Mouse (Mus musculus) stomach, embryonic 16.5 days (tissue): Measurements from ENCODE around the gene Pld2. TPM values are rescaled to one million over a fixed set of nuclear protein-coding genes. Genes with fewer than 3 reads are reported as not detected.

Experiments used
- ATAC-seq: fragments of 200-750 bp; cut with Nextera tagmentation; 2 replicates; pipeline ENCODE4 v1.8.0; 2017; ENCODE audit warnings: moderate number of reproducible peaks, moderate TSS enrichment; ENCODE audit not compliant: insufficient read depth, low FRiP score
- H3K27ac ChIP-seq: fragments of 300-500 bp; sonication (generic); 2 replicates; pipeline ENCODE4 v1.5.1; 2014; ENCODE audit warnings: low read length
- H3K27me3 ChIP-seq: fragments of 300-500 bp; sonication (generic); 2 replicates; pipeline ENCODE4 v1.6.1; 2014; ENCODE audit warnings: low read length, control low read depth, mixed read lengths; ENCODE audit not compliant: control insufficient read depth, insufficient read depth
- H3K36me3 ChIP-seq: fragments of 300-500 bp; sonication (generic); 2 replicates; pipeline ENCODE4 v1.6.1; 2014; ENCODE audit warnings: low read length; ENCODE audit not compliant: control insufficient read depth, insufficient read depth
- H3K4me1 ChIP-seq: fragments of 300-500 bp; sonication (generic); 2 replicates; pipeline ENCODE4 v1.6.1; 2014; ENCODE audit warnings: low read length, control low read depth, mixed read lengths; ENCODE audit not compliant: control insufficient read depth, insufficient read depth
- H3K4me2 ChIP-seq: fragments of 300-500 bp; sonication (generic); 2 replicates; pipeline ENCODE4 v1.6.1; 2014; ENCODE audit warnings: low read depth, low read length, mixed read lengths
- H3K4me3 ChIP-seq: fragments of 300-500 bp; sonication (generic); replicated peaks from 2 replicates; pipeline ENCODE4 v1.5.1; 2014; ENCODE audit warnings: mild to moderate bottlenecking, low read length
- H3K9ac ChIP-seq: fragments of 300-500 bp; sonication (generic); 2 replicates; pipeline ENCODE4 v1.6.1; 2014; ENCODE audit warnings: low read length
- H3K9me3 ChIP-seq: fragments of 300-500 bp; sonication (generic); replicated peaks from 2 replicates; pipeline ENCODE4 v1.6.1; 2016; ENCODE audit warnings: low read length, control low read depth; ENCODE audit not compliant: control insufficient read depth
- WGBS: fragments of 180-500 bp; shearing (Covaris S2); extraction: QIAGEN DNeasy Blood & Tissue Kit; methylation state at CpG from one replicate; pipeline ENCODE4 v1.1.7; 2014; 5-methylcytosine and 5-hydroxymethylcytosine counted together
- polyA plus RNA-seq: library from polyadenylated mRNA; unstranded; fragments of >200 nt; fragmentation: Nextera tagmentation; extraction: Ambion mirVana; gene quantifications from 2 replicates; pipeline ENCODE4 v1.2.1, GENCODE M21; 2015

The Pld2 gene
- polyA plus RNA-seq, 1 experiment from 2014 or later, result 17.8 TPM

- no peak overlapping the region for H3K9ac ChIP-seq
- no peak overlapping the region for H3K4me2 ChIP-seq
- H3K36me3 ChIP-seq, result no peaks in the 10 kb centered on the region
- 61% methylated on average over 2 of the region's 2 CpGs for WGBS
- no peak overlapping the region for H3K4me3 ChIP-seq
- H3K27me3 ChIP-seq, result no peaks in the 10 kb centered on the region
- no peaks in the 10 kb centered on the region for H3K9me3 ChIP-seq
- ATAC-seq, result no peak
- H3K4me1 ChIP-seq, result peaks cover 4% of the 10 kb centered on the region; the same call in 1 of the 2 replicates
- no peak overlapping the region for H3K27ac ChIP-seq
These were observed 28.6 kb upstream of the Pld2 start for GRCm38 (mm10) chr11:70511242-70511641.

- Histone ChIP-seq H3K27ac (no peak overlapping the region), H3K9ac (no peak overlapping the region), H3K4me3 (no peak overlapping the region), H3K36me3 (no peaks in the 10 kb centered on the region), H3K4me2 (no peak overlapping the region), H3K4me1 (peaks cover 4% of the 10 kb centered on the region; the same call in 1 of the 2 replicates), H3K9me3 (no peaks in the 10 kb centered on the region), H3K27me3 (no peaks in the 10 kb centered on the region)
- ATAC-seq, result no peak
- 87% methylated on average over 7 of the region's 7 CpGs for WGBS
These were observed 28.0 kb upstream of the Pld2 start for GRCm38 (mm10) chr11:70511825-70512224.

GRCm38 (mm10) chr11:70512709-70513342 is 27.0 kb upstream of the Pld2 start:
- no peak overlapping the region for H3K9ac ChIP-seq
- no peaks in the 10 kb centered on the region for H3K9me3 ChIP-seq
- no peak overlapping the region for H3K4me3 ChIP-seq
- H3K4me2 ChIP-seq, result no peak overlapping the region
- peaks cover 4% of the 10 kb centered on the region; the same call in 1 of the 2 replicates for H3K4me1 ChIP-seq
- ATAC-seq, result no peak
- H3K36me3 ChIP-seq, result no peaks in the 10 kb centered on the region
- H3K27ac ChIP-seq, result no peak overlapping the region
- no peaks in the 10 kb centered on the region for H3K27me3 ChIP-seq
- WGBS, result 74% methylated on average over 7 of the region's 7 CpGs

GRCm38 (mm10) chr11:70513520-70513919 is 26.3 kb upstream of the Pld2 start:
- H3K4me1 ChIP-seq, result peaks cover 4% of the 10 kb centered on the region; the same call in 1 of the 2 replicates
- H3K9ac ChIP-seq, result no peak overlapping the region
- H3K27ac ChIP-seq, result no peak overlapping the region
- no peaks in the 10 kb centered on the region for H3K36me3 ChIP-seq
- 61% methylated on average over 11 of the region's 11 CpGs for WGBS
- H3K9me3 ChIP-seq, result no peaks in the 10 kb centered on the region
- no peak for ATAC-seq
- H3K4me2 ChIP-seq, result no peak overlapping the region
- no peak overlapping the region for H3K4me3 ChIP-seq
- H3K27me3 ChIP-seq, result no peaks in the 10 kb centered on the region

- 84% methylated on average over 7 of the region's 7 CpGs for WGBS
- H3K9ac ChIP-seq, result no peak within 1 kb of the TSS
- no peaks in the 10 kb centered on the region for H3K36me3 ChIP-seq
- H3K4me3 ChIP-seq, result no peak within 1 kb of the TSS
- no peaks in the 10 kb centered on the region for H3K9me3 ChIP-seq
- ATAC-seq, result no peak
- H3K4me2 ChIP-seq, result no peak within 1 kb of the TSS
- H3K4me1 ChIP-seq, result peaks cover 4% of the 10 kb centered on the region; the same call in 1 of the 2 replicates
- no peak within 1 kb of the TSS for H3K27ac ChIP-seq
- no peaks in the 10 kb centered on the region for H3K27me3 ChIP-seq
These were observed 25.6 kb upstream of the Pld2 start, which contains the start of gene Vmo1 for GRCm38 (mm10) chr11:70514288-70514687. Gene Vmo1 (minus strand): TSS chr11:70514616.

GRCm38 (mm10) chr11:70516352-70516751 is 23.5 kb upstream of the Pld2 start:
- Histone ChIP-seq H3K27ac (no peak overlapping the region), H3K9ac (no peak overlapping the region), H3K36me3 (no peaks in the 10 kb centered on the region), H3K9me3 (no peaks in the 10 kb centered on the region), H3K4me3 (no peak overlapping the region), H3K4me2 (no peak overlapping the region), H3K27me3 (no peaks in the 10 kb centered on the region), H3K4me1 (no peaks in the 10 kb centered on the region)
- no peak for ATAC-seq
- WGBS, result 25% methylated on average over 2 of the region's 2 CpGs

GRCm38 (mm10) chr11:70518436-70518835 is 21.4 kb upstream of the Pld2 start:
- WGBS, result 67% methylated on average over 1 of the region's 1 CpGs
- H3K4me2 ChIP-seq, result no peak overlapping the region
- ATAC-seq, result no peak
- H3K4me1 ChIP-seq, result no peaks in the 10 kb centered on the region
- no peak overlapping the region for H3K27ac ChIP-seq
- no peaks in the 10 kb centered on the region for H3K27me3 ChIP-seq
- no peaks in the 10 kb centered on the region for H3K36me3 ChIP-seq
- H3K9ac ChIP-seq, result no peak overlapping the region
- no peak overlapping the region for H3K4me3 ChIP-seq
- H3K9me3 ChIP-seq, result no peaks in the 10 kb centered on the region

- H3K4me3 ChIP-seq, result peak within 1 kb of the TSS; percentile 47
- H3K27me3 ChIP-seq, result no peaks in the 10 kb centered on the region
- H3K9me3 ChIP-seq, result no peaks in the 10 kb centered on the region
- 77% methylated on average over 10 of the region's 10 CpGs for WGBS
- peak within 1 kb of the TSS; percentile 63 for H3K4me2 ChIP-seq
- no peaks in the 10 kb centered on the region for H3K36me3 ChIP-seq
- H3K27ac ChIP-seq, result peak within 1 kb of the TSS; percentile 83; the same call in 1 of the 2 replicates
- no peak for ATAC-seq
- no peaks in the 10 kb centered on the region for H3K4me1 ChIP-seq
- peak within 1 kb of the TSS; percentile 76 for H3K9ac ChIP-seq
These were observed 20.9 kb upstream of the Pld2 start, which contains the start of gene Gltpd2 for GRCm38 (mm10) chr11:70518923-70519322. Gene Gltpd2 (plus strand): TSS chr11:70519196.

GRCm38 (mm10) chr11:70520178-70520769 is 19.6 kb upstream of the Pld2 start:
- 14% methylated on average over 41 of the region's 41 CpGs for WGBS
- Histone ChIP-seq H3K27me3 (no peaks in the 10 kb centered on the region), H3K4me3 (peak overlapping the region; percentile 47)

More at GRCm38 (mm10) chr11:70520178-70520769, 19.6 kb upstream of the Pld2 start:
- ATAC-seq, result 0 out of 2 replicates have a peak, but pooled peaks have one; percentile 30
- H3K9me3 ChIP-seq, result no peaks in the 10 kb centered on the region
- no peaks in the 10 kb centered on the region for H3K36me3 ChIP-seq
- no peaks in the 10 kb centered on the region for H3K4me1 ChIP-seq
- H3K27ac ChIP-seq, result peak overlapping the region; percentile 83
- peak overlapping the region; percentile 76 for H3K9ac ChIP-seq
- H3K4me2 ChIP-seq, result peak overlapping the region; percentile 63
